Mouse (Mus musculus) MEL-GATA-1-ER (cell line): ENCODE results near the gene Celf6.

ENCODE experiments used
- DNase-seq: peaks from one replicate; pipeline ENCODE4 v3.0.0-alpha.2; 2012; ENCODE audit warnings: low read depth; ENCODE audit errors: extremely low read depth

Gene Celf6

DNA sequence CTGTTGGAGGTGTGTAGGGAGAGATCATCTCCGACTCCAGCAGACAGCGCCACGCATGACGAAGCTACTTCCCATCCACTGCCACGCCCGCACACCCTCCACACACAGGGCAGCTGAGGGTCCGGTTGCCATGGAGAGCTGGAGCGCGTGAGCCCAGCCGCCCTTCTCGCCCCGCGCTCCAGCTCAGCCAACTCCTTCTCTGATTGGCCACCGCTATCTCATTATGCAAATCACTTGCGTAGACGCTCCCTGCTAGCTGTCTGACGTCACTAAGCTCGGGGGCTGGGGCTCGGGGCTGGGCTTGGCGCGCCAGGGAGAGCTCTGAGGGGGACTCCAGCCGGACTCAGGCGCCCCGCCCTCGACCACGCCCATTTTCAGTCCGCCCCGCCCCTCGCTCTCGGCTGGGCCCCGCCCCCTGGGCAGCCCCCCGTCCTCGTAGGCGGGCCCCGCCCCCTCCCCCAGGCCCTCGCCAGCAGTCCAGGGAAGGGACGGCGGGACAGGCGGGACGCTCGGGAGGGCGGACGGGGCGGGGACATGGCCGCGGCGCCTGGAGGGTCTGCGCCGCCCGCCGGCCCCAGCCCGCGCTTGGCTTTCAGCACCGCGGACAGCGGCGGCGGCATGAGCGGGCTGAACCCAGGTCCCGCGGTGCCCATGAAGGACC, at the start of gene Celf6:
Celf6 (plus strand) TSS at position 74 of the 661 bp plus-strand sequence.
- DNase-seq, result peak; percentile 89

DNA sequence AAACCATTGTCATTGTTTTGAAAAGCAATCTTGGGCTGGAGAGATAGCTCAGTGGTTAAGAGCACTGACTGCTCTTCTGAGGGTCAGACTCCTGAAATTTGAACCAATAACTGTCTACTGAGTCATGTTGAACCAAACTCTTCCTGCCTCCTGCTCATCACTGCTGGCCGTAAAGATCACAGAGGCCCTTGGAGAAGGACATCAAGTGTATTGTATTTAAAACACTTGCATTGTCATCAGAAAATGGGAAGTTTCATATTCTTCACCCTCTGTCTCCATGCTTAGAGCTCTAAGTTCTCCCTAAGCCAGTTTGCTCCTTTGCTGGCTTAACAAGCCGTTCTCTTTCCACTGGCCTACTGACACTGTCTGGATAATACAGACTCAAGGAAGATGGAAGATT, 49.4 kb upstream of the Celf6 start:
- no peak for DNase-seq

DNA sequence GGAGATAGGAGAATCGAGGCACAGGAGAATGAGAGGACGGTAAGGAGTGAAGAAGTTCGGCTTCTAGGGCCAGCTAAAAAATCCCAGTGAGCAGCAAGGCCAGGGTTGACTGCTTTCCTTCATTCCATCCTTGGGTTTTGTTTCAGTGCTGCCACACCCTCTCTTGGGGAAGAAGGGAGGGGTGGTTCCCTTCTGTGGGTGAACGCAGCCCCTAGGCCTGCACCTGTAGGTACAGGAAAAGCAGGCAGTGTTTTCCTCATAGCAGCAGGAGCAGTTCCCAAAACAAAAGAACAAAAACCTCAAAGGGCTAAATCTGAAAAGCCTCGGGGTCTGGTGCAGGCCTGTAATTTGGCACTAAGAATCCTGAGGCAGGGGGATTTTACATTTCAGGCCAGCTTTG, 46.1 kb upstream of the Celf6 start:
- no peak for DNase-seq

DNA sequence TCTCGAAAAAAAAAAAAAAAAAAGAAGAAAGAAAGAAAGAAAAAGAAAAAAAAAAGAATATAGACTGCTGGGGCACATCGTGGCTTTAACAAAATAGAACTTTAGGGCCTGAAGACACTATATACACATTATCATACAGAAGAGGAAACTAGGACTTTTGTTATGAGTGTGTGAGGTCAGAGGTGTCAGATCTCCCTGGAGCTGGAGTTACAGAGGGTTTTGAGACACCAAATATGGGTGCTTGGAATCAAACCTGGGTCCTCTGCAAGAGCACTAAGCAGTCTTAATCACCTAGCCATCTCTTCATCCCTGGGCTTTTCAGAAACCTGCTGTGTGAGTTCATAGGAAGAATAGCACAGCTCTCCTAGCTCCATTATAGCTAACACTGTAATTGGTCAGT, 44.3 kb upstream of the Celf6 start:
- DNase-seq, result no peak

DNA sequence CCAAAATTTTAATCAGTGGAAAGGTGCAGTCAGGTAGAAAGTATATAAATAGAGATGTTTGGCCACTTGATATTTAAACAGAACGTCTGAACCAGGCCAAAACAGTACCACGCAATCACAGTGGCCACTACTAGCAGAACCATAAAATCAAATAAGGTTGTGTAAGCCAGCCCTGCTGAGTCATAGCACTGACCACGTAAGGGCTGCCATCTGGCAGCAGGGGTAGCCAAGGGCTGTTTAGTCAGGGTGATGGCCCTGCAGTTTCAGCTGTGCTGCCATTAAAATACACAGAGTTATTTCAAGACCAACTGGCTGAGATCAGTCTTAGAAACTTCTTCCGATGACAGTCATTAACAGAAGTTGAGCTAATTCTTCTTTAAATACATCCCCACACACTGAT, 43.8 kb upstream of the Celf6 start:
- no peak for DNase-seq

DNA sequence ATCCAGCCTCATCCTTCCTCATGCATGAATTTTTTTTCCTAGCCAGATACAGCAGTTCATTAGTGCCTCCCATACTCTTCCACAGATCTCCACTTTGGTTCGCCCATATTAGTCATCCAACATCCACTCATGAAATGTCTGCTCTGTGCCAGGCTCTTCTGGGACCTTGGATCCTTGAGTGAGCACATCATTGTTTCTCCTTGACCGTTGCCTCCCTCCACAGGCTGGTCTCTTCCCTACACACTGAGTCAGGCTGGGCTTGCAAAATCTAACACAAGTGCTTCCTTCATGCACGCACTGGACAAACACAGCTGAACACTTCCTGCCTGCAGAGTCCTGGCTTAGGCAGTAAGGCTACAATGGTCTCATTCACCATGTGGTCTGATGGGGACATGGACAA, 40.1 kb upstream of the Celf6 start:
- DNase-seq, result no peak

DNA sequence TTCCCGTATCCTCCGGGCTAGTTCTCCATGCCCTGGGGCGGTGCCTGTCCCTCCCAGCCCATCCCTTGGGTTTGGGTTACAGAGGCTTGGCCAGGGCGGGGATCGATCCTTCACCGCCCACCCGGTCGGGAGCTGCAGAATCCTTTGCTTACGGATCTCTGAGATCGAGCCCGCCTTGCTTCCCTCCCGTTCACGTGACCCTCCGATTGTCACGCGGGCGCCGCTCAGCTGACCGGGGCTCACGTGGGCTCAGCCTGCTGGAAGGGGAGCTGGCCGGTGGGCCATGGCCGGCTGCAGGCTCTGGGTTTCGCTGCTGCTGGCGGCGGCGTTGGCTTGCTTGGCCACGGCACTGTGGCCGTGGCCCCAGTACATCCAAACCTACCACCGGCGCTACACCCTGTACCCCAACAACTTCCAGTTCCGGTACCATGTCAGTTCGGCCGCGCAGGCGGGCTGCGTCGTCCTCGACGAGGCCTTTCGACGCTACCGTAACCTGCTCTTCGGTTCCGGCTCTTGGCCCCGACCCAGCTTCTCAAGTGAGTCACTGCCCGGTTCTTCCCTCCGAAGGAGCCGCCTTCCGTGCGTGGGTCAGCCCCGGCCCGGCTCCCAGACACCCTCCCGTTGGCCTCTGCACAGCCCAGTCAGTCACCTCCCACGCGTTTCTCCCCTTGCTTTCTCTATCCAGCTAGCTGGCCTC, 38.1 kb upstream of the Celf6 start, which contains the start of the genes Hexa and Tmem202:
Hexa (plus strand) TSS at position 100 of the 697 bp plus-strand sequence.
Tmem202 (minus strand) TSS at position 407 of the 697 bp plus-strand sequence.
- DNase-seq, result no peak

DNA sequence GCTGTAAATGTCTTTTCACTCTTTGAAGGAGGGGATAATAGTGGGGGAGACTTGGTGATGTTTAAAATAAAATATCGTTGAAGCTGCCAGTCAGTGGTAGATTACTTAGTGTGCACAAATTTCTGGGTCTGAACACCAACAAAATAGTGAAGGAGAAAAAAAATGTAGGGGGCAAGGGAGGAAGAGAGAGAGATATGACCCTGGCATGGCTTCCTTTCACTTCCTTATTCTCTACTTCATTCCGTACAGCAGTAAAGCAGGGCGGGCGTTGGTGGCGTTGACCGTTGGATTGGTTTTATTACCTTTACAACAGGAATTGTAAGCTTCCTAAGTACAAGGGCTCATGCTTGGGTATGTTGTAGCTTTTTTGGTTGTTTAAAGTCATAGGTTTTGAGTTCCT, 36.1 kb upstream of the Celf6 start:
- no peak for DNase-seq

DNA sequence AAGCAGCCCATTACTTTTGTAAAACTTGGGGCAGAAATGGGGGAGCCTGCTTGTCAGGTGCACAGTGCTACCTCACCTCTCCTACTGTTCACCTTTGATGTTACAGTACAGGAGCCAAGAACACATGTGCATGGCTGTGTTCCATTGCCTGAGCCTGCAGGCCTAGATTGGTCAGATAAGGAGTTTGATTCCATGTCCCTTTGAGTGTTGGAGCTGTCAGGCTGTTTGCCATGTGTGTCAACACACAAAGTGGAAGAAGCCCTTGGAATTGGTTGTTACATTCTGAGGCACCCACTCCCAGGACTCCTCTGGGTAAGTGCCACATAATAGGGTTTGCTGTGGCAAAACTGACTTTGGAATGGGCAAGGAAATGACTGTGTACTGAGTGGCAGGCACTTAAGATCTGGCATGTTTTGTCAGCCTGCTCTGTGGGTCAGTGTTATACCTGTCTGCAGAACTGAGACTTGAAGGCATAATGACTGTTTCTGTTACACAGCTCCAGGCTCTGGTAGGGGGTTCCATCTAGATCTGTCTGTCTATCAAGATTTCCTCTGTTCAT, 34.9 kb upstream of the Celf6 start:
- no peak for DNase-seq

DNA sequence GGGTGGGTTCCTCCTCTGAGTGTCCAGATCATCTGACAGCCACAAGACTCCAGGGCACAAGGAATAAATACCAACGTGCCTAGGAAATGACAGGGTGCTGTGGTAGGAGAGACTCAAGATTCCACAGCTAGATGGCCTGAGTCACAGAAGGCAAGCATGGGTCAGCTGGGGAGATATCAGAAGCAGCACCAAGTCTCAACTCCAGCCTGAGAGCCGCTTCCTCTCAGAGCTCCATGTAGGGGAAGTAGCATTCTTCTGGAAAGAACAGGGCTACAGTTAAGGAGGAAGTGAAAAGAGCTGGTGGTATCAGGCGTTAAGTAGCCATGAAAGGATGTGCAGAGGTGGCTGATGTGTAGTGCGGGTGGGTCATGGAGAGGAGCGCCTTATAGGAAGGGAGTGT, 33.0 kb upstream of the Celf6 start:
- DNase-seq, result peak; percentile 75

DNA sequence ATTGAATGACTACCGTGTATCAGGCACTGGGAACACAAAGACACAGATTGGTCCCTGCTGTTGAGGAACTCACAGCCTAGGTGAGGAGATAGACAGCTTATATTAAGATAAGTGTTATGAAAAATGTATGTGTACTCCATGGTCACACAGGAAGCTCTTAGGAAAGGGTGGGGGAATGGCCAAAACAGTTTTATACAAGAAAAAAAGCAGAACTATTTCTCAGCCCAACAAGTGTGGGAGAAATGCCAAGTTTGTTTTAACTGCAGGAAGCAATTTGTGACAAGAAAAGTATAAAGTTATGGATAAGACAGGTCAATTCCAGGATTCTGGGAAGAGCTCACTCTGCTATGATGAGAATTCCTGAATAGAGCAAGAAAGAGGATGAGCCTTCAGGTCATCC, 29.8 kb upstream of the Celf6 start:
- DNase-seq, result peak; percentile 75

DNA sequence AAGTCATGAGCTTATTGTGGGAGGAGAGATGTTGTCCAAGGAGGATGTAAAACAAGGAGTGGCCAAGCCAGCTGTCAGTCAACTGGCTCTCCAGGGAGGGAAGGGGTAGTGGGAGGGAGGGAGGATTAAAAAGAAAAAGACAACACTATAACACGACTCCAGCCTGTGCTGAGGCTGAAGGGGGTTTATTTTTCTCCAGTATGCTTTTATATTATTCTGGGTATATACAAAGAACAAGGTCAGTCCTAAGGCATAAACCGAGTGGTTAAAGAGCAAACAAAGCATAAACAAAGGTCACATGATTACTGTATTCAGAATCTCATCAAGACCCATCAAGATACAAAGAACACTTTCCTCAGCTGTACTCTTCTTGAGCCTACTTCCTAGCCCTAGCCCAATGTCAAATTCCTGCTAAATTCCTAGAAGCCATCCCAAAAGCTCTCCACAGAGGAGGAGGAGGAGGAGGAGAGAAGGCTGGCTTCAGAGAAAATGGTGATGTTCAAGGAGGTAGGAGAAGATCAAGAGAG, 28.7 kb upstream of the Celf6 start:
- DNase-seq, result no peak

DNA sequence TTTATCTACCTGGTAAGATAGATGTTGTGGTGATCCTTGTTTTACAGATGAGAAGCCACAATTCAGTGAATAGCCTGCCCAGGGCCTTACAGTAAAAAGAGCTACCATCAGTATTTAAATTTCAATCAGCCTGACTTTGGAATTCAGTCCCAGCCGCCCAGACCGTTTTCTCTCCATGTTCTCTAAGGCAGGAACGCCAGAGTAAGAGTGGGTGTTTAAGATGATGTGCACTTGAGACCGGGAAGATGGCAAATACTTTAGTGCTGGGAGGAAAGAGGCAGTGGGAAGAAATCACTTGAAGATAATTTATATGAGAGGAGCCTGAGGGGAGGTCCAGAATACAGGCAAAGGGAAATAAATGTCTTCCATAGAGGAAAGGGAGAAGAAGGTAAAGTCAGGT, 27.6 kb upstream of the Celf6 start:
- no peak for DNase-seq

DNA sequence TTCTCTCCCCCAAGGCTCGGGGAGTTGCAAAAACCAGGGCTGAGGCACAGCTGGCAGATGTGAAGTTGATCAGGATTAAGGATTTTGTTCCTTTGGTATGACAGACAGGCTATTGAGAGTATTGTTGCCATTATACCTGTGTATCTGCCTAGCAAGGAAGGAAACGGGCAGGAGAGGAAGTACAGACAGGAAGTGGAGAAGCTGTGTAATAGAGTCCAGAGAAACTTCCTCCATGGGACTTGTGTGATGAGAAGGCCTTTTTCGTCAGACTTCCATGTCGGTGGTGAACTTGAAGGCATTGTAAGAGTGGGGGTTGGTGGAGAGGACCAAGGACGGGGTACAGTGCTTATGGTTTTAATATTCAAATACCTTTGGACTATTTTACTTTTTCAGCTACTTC, 26.7 kb upstream of the Celf6 start:
- no peak for DNase-seq

DNA sequence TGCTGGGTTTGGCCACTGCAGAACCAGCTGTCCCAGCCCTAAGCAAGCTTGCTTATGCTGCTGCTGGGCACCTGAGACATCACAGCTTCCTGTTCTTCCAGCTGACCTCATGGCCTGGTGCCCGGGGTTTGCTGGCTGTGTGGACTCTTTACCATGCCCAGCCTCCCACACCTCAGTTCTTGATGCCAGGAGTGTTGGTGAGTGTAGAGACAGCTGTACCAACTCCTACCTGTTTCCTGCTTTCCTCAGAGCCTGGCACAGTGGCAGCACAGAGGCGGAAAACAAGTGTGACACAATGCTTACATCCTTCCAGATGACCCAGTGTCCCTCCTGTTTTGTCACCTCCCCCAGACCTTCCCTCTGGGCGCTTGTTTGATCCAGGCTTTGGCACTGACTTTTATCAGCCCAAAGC, 26.1 kb upstream of the Celf6 start:
- DNase-seq, result no peak

DNA sequence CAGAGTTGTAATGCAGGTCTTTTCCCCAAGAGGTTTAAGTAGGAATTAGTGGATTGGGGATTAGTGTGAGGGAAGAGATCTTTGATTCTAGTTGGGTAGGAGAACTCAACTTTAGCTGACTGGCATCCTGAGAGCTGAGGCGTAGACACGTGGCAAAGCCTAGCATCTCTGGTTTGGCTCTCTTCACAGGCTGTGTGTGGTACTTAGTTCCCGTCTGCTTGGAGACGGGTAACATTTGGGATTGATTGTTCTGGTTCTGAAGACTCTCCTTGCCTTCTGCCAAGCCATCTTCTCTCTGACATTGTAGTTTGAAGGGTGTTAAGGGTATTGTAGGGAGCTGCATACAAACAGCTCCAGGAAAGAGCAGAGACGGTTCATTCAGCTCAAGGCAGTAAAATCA, 25.1 kb upstream of the Celf6 start:
- no peak for DNase-seq

DNA sequence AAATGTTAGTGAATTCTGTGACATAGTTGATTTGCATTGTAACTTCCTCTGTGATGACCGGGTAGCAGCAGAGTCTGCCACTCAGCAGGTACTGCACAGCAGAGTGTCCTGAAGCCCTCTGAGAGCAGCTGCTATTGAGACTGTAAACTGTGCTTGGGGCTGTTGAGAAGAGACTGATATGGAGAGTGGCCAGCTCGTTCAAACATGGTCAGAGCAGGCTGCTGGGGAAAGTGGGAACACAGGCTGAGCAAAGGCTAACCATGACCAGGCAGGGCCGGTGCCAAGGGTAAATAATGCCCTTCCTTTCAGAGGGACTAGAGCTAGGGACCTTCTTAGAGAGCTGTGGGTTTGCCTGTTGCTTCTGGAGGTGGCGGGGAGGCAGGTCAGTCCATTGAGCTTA, 24.0 kb upstream of the Celf6 start:
- DNase-seq, result no peak

DNA sequence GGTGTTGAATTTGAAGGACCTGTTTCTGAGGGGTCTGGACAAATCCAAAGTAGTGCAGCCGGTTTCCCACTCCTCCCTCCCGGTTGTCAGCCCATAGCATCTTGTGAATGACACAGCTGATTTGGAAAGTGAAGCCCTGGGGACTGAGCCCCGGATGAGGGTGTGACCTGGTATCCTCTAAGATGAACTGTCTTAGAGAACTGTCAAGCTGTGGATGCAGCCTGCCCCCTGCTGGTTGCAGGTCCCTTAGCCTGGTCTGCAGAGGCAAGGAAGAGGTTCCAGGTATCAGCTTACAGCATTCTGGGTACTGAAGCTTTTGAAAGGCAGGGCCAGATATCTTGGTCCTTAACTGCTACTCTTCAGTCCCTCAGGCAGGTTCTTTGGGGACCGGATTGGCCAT, 12.1 kb upstream of the Celf6 start:
- peak; percentile 66 for DNase-seq

DNA sequence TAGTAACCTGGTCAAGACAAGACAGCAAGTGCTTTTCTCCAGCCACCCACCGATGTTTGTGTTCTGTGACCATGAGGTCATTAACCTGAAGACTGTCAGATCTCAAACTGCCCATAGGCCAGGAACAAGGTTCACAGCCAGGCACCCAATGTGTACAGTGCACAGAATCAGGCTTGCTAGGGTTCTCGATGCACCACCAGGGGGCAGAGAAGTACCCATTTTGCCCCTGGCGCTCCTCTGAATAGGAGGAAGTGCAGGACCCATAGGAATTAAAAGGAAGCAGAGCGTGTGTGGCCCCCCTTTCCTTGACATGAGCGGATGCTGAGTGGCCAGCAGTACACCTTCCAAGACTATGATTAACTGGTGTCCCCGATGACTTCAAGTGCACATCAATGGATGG, 10.6 kb upstream of the Celf6 start:
- DNase-seq, result peak; percentile 59

DNA sequence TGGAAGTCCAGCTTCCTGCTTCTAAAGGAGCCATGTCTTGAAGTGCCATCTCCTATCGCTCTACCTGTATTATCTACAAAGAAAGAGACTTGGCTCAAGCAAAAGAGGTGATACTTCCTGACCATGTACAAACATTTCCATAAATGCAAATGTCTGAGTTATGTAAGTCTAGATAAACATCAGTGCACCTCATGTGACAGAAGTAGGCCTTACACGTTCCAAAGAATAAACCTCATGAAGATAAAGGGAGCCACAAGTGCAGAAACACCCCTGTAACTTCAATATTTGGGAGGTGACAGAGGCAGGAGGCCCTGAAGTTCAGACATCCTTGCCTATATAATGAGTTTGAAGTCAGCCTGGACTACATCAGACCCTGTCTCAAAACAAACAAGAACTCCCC, 5.9 kb upstream of the Celf6 start:
- DNase-seq, result no peak

DNA sequence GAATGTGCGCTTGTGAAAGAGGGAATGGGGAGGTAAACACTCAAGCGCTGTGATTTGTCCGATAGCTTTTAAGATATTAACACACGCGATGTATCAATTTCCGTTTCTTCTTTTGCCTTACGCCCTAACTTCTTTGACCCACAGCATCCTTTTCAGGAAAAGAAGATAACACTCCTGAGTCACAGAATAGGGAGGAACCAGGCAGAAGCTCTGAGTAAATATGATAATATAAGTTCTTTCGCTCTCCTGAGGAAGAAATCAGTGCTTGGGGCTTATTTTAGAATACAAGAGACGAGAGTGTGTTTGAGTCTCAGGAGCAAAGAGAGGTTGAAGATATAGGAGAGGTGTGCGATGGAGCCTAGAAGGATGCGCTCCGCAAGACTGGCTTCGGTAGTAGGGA, 316 bp upstream of the Celf6 start:
- no peak for DNase-seq

DNA sequence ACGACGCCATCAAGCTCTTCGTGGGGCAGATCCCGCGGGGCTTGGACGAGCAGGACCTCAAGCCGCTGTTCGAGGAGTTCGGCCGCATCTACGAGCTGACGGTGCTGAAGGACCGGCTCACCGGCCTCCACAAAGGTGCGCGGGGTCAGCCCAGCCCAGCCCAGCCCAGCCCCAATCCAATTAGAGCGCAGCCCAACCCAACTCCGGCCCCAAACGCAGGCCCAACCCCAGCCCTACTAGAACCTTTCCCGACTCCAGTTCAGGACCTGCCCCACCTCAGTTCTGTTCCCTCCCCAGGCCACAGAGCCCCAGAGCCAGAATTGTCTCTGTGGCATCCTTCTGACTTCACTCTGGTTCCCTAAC, 769 bp downstream of the Celf6 start:
- DNase-seq, result no peak

DNA sequence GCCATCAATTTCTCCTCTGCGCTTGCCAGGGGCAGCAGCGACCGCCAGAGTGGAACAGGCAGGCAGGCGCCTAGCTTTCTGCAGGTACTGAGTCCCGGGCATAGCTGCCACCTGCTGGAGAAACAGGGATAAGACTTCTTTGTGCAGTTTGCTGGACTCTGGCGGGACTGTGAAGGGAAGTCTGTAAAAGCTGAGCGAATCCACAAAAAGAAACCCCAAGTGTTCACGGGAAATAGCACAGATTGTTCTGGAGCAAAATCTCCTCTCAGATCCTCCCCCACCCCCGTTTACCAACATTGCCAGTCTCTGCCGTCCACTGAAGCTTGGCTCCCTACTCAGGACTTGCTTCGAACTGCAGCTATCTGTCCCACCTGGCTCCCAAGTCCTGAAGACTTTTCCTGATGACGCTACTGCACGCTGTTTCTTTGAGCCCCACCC, 7.2 kb downstream of the Celf6 start:
- DNase-seq, result peak; percentile 45
